Mouse (Mus musculus) erythroblast, embryonic 14.5 days (primary cell): ENCODE measurements around the gene Napepld.

Source experiments
- GATA1 ChIP-seq: IDR thresholded peaks from 2 replicates; pipeline ENCODE4 v1.6.1; 2012; ENCODE audit warnings: low read length, inconsistent platforms, mixed read lengths
- TAL1 ChIP-seq: IDR thresholded peaks from 3 replicates; pipeline ENCODE4 v1.6.1; 2012; ENCODE audit warnings: low read length, inconsistent platforms, mixed read lengths

GRCm38 (mm10) chr5:21736956-21737585, 35.9 kb upstream of the Napepld start, which contains the start of gene Pmpcb:
- TF ChIP-seq GATA1 (no peak), TAL1 (no peak)
